Mouse (Mus musculus) liver, adult 2 months (tissue): Measurements from ENCODE around the gene Slc7a10.

Experiments used
- CTCF ChIP-seq: fragments of 200-500 bp; IDR thresholded peaks from 2 replicates; pipeline ENCODE4 v1.5.1; 2011; ENCODE audit warnings: low read depth, low read length, control low read depth
- POLR2A ChIP-seq: fragments of 200-500 bp; IDR thresholded peaks from 2 replicates; pipeline ENCODE4 v1.6.1; 2011; ENCODE audit warnings: low read length, control low read depth; ENCODE audit not compliant: insufficient read depth; ENCODE audit errors: extremely low read depth

DNA sequence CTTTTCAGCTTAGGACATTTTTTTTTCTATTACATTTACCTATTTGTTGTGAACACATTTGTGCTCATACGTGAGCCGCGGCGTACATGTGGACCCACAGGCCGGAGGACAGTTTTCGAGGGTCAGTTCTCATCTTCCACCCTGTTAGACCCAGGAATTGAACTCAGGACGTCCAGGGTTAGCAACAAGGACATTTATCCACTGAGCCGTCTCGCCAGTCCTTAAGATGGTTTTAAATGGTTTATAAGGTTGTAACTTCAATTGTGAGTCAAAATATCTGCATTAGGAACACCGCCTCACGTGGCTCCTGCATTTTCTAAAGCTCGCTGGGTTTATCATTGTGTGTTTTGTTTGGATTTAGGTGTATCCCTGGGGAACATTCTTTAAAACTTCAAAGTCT, 47.7 kb downstream of the Slc7a10 start:
- TF ChIP-seq CTCF (no peak), POLR2A (no peak)
